Mouse (Mus musculus) urinary bladder, postnatal 0 days (tissue): ENCODE data around the gene Acta1. TPM values are rescaled to one million over a fixed set of nuclear protein-coding genes. Genes with fewer than 3 reads are reported as not detected.

ENCODE experiments used
- polyA plus RNA-seq: library from polyadenylated mRNA; unstranded; fragments of >200 nt; fragmentation: Nextera tagmentation; extraction: Ambion mirVana; gene quantifications from 2 replicates; pipeline ENCODE4 v1.2.1, GENCODE M21; 2015

Acta1 gene
- polyA plus RNA-seq: 7,704 and 8,329 TPM in 2 replicates

DNA sequence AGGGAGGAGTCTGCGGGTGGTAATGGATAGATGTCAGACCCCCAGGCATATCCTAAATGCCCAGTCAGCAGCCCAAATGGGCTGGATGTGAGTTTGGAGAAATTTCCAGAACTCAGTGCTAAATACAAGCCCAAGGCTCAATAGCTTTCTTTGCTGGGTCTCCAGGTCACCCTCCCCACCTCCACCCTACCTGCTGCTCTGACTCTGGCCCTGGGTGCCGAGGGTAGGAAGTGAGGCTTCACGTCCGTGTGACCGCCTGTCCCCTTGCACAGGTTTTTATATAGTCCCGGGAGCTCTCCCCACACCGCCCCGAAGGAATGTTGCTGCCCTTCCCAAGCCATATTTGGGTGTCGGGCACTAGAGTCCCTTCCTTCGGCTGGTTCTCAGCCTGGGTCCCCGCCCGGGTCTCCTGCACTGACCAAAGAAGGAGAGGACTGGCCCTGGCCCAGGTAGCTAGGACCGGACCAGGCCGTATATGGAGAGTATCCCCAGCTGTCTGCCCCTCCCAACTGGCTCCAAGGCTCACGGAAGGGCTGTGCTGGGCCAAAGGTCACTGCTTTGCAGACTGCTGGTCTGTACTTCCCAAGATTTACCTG lies at the start of gene Acta1:
Gene Acta1, minus strand, starts transcription at position 250 of the 596 bp plus-strand sequence.

DNA sequence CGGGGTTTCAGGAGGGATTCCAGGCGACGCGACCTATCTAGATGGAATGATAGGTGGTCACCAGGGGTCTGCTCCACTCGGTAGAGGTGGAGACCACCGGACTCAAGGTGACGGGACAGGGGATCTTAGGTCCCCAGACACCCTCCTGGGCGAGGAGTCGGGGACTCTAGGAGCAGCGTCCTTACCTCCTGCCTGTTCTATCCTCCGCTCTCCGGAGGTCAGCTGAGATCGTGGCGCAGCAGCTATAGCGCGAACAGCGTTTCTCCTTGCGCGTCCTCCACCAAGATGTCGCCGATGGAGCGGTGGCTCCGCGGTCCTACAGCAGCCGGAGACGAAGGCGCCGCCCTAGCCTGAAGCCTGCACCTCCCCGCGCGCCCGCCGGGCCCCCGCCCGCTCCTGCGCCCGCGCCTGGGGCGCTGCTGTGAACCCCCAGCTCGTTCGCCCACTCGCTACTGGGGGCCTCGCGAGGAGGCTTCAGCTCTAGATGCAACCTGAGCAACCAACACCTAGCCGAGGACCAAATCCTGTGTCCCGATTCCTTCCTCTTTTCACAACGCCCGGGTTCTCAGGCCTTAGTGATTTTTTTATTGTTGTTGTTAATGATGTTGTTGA lies 34.8 kb downstream of the Acta1 start, which contains the start of gene Ccsap:
Gene Ccsap, minus strand, starts transcription at position 562 of the 612 bp plus-strand sequence.

Other genes starting within 250 kb of the Acta1 start
- gene Rhou, start 240.8 kb downstream of the Acta1 start, polyA plus RNA-seq: 4.6 and 5.0 TPM in 2 replicates
- 54.4 and 56.0 TPM in 2 replicates for gene Rab4a, start 88.8 kb downstream of the Acta1 start, polyA plus RNA-seq
- 2.7 and 3.4 TPM in 2 replicates for gene Ccsap, start 34.5 kb downstream of the Acta1 start, polyA plus RNA-seq
- gene Nup133, start 54.5 kb upstream of the Acta1 start, polyA plus RNA-seq: 9.9 and 11.2 TPM in 2 replicates
- gene Abcb10, start 88.4 kb upstream of the Acta1 start, polyA plus RNA-seq: 10.1 and 13.1 TPM in 2 replicates
- 20.6 and 21.7 TPM in 2 replicates for gene Taf5l, start 126.6 kb upstream of the Acta1 start, polyA plus RNA-seq
- gene Urb2, start 126.8 kb upstream of the Acta1 start, polyA plus RNA-seq: 1.8 and 2.3 TPM in 2 replicates